Mouse (Mus musculus) heart, postnatal 4 days (tissue): ENCODE measurements around the gene Ntf5. TPM values are rescaled to one million over a fixed set of nuclear protein-coding genes. Genes with fewer than 3 reads are reported as not detected.
"Not testable (repeated sequence)": the region's sequence is repeated elsewhere in the genome, so short reads cannot be mapped to it uniquely, and the experiment has no call there.

Experiments used
- DNase-seq: peaks from one replicate; pipeline ENCODE4 v3.0.0; 2021
- microRNA-seq, 2 experiments: library from miRNA; unstranded; fragments of <30 nt; microRNA quantifications; one replicate each; pipeline ENCODE4 v1.2.0; 2021 to 2022
- total RNA-seq, 2 experiments: library from RNA; stranded (reverse); gene quantifications; 2 replicates each; pipeline ENCODE4 v1.2.3; 2021

Gene Ntf5
- total RNA-seq, 2 experiments from 2014 or later: 0.17 to 0.43 TPM

DNA sequence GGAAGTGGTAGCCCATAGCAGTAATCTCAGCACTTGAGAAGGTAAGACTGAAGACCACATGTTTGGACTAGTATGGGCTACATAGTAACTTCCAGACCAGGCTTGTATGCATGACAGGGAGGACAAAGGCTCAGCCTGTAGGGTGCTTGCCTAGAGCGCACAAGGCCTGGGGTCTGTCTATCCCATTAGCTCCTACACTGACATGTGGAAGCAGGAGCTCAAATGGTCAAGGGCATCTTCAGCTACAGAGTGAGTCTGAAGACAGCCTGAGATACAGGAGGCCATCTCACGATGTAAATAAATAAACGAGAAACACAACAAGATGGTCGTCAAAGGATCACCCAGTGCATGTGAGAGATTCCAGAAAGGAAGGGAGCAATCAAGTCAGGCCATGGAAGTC lies 48.8 kb downstream of the Ntf5 start:
- DNase-seq: no peak

DNA sequence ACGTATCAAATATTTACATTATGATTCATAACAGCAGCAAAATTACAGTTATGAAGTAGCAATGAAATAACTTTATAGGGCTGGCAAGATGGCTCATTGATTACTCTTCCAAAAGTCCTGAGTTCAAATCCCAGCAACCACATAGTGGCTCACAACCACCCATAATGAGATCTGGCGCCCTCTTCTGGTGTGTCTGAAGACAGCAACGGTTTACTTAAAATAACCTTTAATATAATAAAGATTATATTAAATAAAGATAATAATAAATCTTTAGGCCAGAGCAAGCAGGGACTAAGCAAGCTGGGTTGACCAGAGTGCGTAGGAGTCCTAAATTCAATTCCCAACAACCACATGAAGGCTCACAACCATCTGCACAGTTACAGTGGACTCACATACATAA lies 49.4 kb downstream of the Ntf5 start:
- DNase-seq: not testable (repeated sequence)

- DNase-seq: no peak
Measured at GRCm38 (mm10) chr7:45463987-45464778, 50.7 kb downstream of the Ntf5 start.

DNA sequence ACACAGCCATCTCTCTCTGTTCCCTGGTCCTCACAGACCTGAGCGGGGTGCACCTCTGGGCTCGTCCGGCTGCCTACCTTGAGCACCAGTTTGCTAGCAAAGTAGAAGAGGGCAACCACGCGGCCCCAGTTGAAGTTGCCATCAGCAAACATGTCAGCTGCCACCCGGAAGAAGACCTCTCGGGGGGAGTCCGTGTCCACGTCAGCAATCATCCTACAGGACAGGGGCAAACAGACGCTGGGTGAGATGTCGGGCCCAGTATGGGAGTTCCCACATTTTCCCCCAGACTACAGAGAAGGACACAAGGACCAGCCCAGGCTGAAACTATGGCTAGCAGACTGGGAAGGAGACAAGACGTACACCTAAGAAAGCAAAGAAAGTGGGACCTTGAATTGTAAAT lies 51.6 kb downstream of the Ntf5 start:
- no peak for DNase-seq

DNA sequence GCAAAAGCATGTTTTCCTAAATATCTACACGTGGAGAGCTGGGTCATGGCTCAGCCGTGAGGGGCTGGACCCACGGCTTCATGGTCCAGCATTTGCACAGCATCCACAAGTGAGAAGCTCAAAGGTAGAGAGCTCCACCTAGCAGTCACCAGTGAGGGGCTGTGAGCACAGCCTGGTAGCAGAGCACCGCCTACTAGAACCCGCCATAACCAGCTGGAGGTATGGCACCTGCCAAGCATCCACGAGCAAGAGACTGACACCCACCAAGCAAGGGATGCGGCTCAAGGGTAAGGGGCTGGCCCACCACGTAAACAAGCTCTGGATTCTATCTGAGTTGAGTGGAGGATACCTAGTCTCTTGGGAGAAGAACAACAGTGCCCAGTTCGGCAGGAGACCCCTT lies 52.1 kb downstream of the Ntf5 start:
- DNase-seq: no peak

- peak; percentile 96 for DNase-seq
Measured at GRCm38 (mm10) chr7:45466283-45467089, 53.0 kb downstream of the Ntf5 start, which contains the start of gene Bax. Bax (minus strand) TSS chr7:45466898.

Small RNAs within 50 kb of the gene (microRNA-seq; reads per million reads assigned to microRNA genes)
- 0 to 0.69 reads per million in 2 experiments for gene Gm22133

Other genes with a start within 250 kb of the Ntf5 start
- gene Slc17a7, start 249.7 kb upstream of the Ntf5 start, total RNA-seq: 10 to 100 TPM in 1 of 2 experiments, 1 to 10 TPM in 1; 9.1 to 12.4 TPM
- not detected for gene Gfy, start 234.1 kb upstream of the Ntf5 start, total RNA-seq
- gene Pth2, start 232.7 kb upstream of the Ntf5 start, total RNA-seq: not detected
- gene Ccdc155, start 208.8 kb upstream of the Ntf5 start, total RNA-seq: under 1 TPM in 1 of 2 experiments, not detected in 1; 0.25 TPM
- gene Dkkl1, start 201.5 kb upstream of the Ntf5 start, total RNA-seq: not detected
- gene Tead2, start 197.9 kb upstream of the Ntf5 start, total RNA-seq: 10 to 100 TPM; 66.4 to 69.4 TPM
- 1 to 10 TPM; 2.1 to 3.6 TPM for gene Cd37, start 174.6 kb upstream of the Ntf5 start, total RNA-seq
- gene Slc6a16, start 172.6 kb upstream of the Ntf5 start, total RNA-seq: under 1 TPM in 1 of 2 experiments, not detected in 1; 0.18 TPM
- not detected for gene Slc6a21, start 136.2 kb upstream of the Ntf5 start, total RNA-seq
- gene Trpm4, start 79.9 kb upstream of the Ntf5 start, total RNA-seq: 10 to 100 TPM; 26.2 to 29.2 TPM
- 100 to 1,000 TPM; 182 to 202 TPM for gene Hrc, start 78.4 kb upstream of the Ntf5 start, total RNA-seq
- under 1 TPM; 0.26 to 0.34 TPM for gene Ppfia3, start 46.7 kb upstream of the Ntf5 start, total RNA-seq
- 1 to 10 TPM; 1.5 to 2.4 TPM for gene Lin7b, start 43.1 kb upstream of the Ntf5 start, total RNA-seq
- 100 to 1,000 TPM; 203 to 223 TPM for gene Snrnp70, start 18.0 kb upstream of the Ntf5 start, total RNA-seq
- under 1 TPM; 0.43 to 0.59 TPM for gene Kcna7, start 8.0 kb upstream of the Ntf5 start, total RNA-seq
- gene Lhb, start 7.1 kb downstream of the Ntf5 start, total RNA-seq: not detected
- 10 to 100 TPM; 82.7 to 90.3 TPM for gene Gys1, start 21.1 kb downstream of the Ntf5 start, total RNA-seq
- gene Ruvbl2, start 24.4 kb downstream of the Ntf5 start, total RNA-seq: 10 to 100 TPM; 38.7 to 39.3 TPM
- gene Ftl1, start 46.2 kb downstream of the Ntf5 start, total RNA-seq: 100 to 1,000 TPM; 302 to 316 TPM
- 10 to 100 TPM; 48.6 to 50.7 TPM for gene Bax, start 53.2 kb downstream of the Ntf5 start, total RNA-seq
- 1 to 10 TPM in 1 of 2 experiments, not detected in 1; 1.1 TPM for gene Tulp2, start 68.2 kb downstream of the Ntf5 start, total RNA-seq
- gene Gm45808, start 73.1 kb downstream of the Ntf5 start, total RNA-seq: 1 to 10 TPM; 2.0 to 2.1 TPM
- gene Dhdh, start 75.1 kb downstream of the Ntf5 start, total RNA-seq: 1 to 10 TPM; 3.5 to 4.7 TPM
- gene Nucb1, start 96.7 kb downstream of the Ntf5 start, total RNA-seq: 100 to 1,000 TPM; 121 to 131 TPM
- 10 to 100 TPM; 40.7 to 42.1 TPM for gene Ppp1r15a, start 112.6 kb downstream of the Ntf5 start, total RNA-seq
- gene Plekha4, start 112.6 kb downstream of the Ntf5 start, total RNA-seq: 1 to 10 TPM; 3.6 to 4.0 TPM
- gene Hsd17b14, start 141.2 kb downstream of the Ntf5 start, total RNA-seq: under 1 TPM in 1 of 2 experiments, not detected in 1; 0.20 TPM
- gene Bcat2, start 156.5 kb downstream of the Ntf5 start, total RNA-seq: 10 to 100 TPM; 56.1 to 64.7 TPM
- not detected for gene Fgf21, start 201.8 kb downstream of the Ntf5 start, total RNA-seq
- gene Fut1, start 203.6 kb downstream of the Ntf5 start, total RNA-seq: not detected
- gene Izumo1, start 208.1 kb downstream of the Ntf5 start, total RNA-seq: under 1 TPM; 0.56 to 0.60 TPM
- 10 to 100 TPM; 50.0 to 50.5 TPM for gene Rasip1, start 213.8 kb downstream of the Ntf5 start, total RNA-seq
- 10 to 100 TPM in 1 of 2 experiments, 1 to 10 TPM in 1; 8.8 to 11.7 TPM for gene Mamstr, start 226.3 kb downstream of the Ntf5 start, total RNA-seq